Mouse (Mus musculus) myocyte (in vitro differentiated cells): ENCODE data around the gene Bms1.

Experiments used
- CEBPB ChIP-seq: IDR thresholded peaks from 2 replicates; pipeline ENCODE4 v1.6.1; 2011; ENCODE audit warnings: mild to moderate bottlenecking, moderate library complexity; ENCODE audit not compliant: poor library complexity, insufficient read depth, severe bottlenecking
- E2F4 ChIP-seq: IDR thresholded peaks from one replicate; pipeline ENCODE4 v1.6.1; 2011; ENCODE audit warnings: mild to moderate bottlenecking, control low read depth, moderate library complexity; ENCODE audit not compliant: insufficient read depth
- MAX ChIP-seq: IDR thresholded peaks from one replicate; pipeline ENCODE4 v1.6.1; 2011; ENCODE audit warnings: low read depth, mild to moderate bottlenecking, control low read depth
- MYOD1 ChIP-seq, 3 experiments: IDR thresholded peaks; one replicate each; pipeline ENCODE4 v1.6.1; 2011; ENCODE audit warnings: control low read depth in 2 of 3, low read depth in 2 of 3, mild to moderate bottlenecking in 2 of 3, moderate library complexity in 1 of 3; ENCODE audit not compliant: insufficient read length in 2 of 3, control insufficient read depth in 1 of 3
- MYOG ChIP-seq, 3 experiments: IDR thresholded peaks; one replicate each; pipeline ENCODE4 v1.6.1; 2011; ENCODE audit warnings: control low read depth in 2 of 3, low read depth in 2 of 3, mild to moderate bottlenecking in 2 of 3; ENCODE audit not compliant: insufficient read length in 2 of 3, control insufficient read depth in 1 of 3, insufficient read depth in 1 of 3
- POLR2A ChIP-seq: IDR thresholded peaks from one replicate; pipeline ENCODE4 v1.6.1; 2011; ENCODE audit warnings: low read depth, mild to moderate bottlenecking, control low read depth, moderate library complexity; ENCODE audit not compliant: insufficient read length
- POLR2AphosphoS2 ChIP-seq: IDR thresholded peaks from one replicate; pipeline ENCODE4 v1.6.1; 2011; ENCODE audit warnings: low read depth, control low read depth; ENCODE audit not compliant: insufficient read length
- REST ChIP-seq: IDR thresholded peaks from one replicate; pipeline ENCODE4 v1.6.1; 2011; ENCODE audit warnings: mild to moderate bottlenecking, control low read depth, moderate library complexity; ENCODE audit not compliant: insufficient read depth, insufficient read length
- TCF12 ChIP-seq: IDR thresholded peaks from one replicate; pipeline ENCODE4 v1.6.1; 2011; ENCODE audit warnings: mild to moderate bottlenecking, control low read depth; ENCODE audit not compliant: poor library complexity, insufficient read depth, severe bottlenecking

- TF ChIP-seq MYOG (IDR thresholded peaks at IDR 0.05; ENCODE audit: control insufficient read depth in 1 of 3, insufficient read depth in 1 of 3, insufficient read length in 2 of 3, low read depth in 2 of 3) (no peak), MAX (no peak), POLR2A (no peak), TCF12 (no peak), POLR2AphosphoS2 (no peak), E2F4 (no peak), CEBPB (no peak), MYOD1 (IDR thresholded peaks at IDR 0.05; ENCODE audit: control insufficient read depth in 1 of 3, insufficient read length in 2 of 3, low read depth in 2 of 3) (no peak), REST (no peak)
These were observed 71.1 kb downstream of the Bms1 start for GRCm38 (mm10) chr6:118348186-118348585.
